Mouse (Mus musculus) embryo, embryonic 11 days (tissue): ENCODE measurements around the gene Serpinh1.

Experiments used
- DNase-seq: peaks from one replicate; pipeline ENCODE4 v3.0.0-alpha.2; 2015

The Serpinh1 gene

DNA sequence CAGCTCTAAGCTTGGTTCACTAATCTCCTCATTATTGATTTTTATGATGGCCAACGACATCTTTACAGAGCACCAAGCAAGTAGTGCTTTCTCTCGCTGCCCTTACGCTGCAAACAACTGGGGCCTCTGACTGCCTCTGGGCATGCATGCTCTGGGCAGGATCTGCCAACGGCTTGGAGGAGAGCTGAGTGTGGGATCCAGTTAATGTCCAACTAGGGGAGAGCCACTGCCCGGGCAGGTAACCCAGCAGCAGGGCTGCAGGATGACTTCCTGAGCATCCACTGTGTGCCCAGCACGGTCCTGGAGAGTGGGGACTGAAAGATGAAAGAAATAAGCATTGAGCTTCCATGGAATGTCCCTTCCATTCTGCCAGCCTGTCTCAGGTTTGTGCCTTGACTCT lies 13.7 kb upstream of the Serpinh1 start:
- no peak for DNase-seq

DNA sequence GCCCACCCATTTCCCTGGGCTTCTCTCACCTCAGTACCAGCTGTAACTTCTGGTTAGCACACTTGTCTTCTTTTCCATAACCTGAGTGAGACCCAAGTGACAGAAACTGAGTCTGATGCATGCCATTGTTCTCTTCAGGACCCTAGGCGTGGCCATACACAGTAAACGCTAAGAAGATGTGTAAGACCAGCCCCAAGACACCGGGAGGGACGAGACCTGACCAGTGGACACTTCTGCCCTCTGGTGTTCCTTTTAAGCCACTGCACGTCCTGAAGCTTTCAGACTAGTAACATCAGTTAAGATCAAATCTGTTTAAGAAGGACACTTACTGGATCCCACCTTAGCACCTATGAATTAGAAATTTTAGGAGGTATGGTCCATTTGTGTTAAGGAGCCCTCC lies 12.0 kb upstream of the Serpinh1 start:
- peak; percentile 89 for DNase-seq

DNA sequence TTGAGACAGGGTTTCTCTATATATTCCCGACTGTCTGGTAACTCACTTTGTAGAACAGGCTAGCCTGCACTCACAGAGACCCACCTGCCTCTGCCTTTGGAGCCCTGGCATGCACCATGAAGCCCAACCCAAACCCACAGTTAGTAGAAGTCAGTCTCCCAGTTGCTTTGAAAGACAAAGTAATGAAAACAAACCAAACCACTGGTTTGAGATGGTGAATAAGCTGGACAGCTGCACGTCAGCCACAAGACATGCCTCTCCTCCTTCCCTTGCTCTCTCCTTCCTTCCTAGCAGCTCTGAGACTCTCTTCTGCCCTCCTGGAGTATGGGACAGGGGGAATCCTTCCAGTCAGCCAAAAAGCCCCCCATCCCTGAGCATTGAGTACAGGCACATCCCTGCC lies 9.1 kb upstream of the Serpinh1 start:
- DNase-seq, result no peak

DNA sequence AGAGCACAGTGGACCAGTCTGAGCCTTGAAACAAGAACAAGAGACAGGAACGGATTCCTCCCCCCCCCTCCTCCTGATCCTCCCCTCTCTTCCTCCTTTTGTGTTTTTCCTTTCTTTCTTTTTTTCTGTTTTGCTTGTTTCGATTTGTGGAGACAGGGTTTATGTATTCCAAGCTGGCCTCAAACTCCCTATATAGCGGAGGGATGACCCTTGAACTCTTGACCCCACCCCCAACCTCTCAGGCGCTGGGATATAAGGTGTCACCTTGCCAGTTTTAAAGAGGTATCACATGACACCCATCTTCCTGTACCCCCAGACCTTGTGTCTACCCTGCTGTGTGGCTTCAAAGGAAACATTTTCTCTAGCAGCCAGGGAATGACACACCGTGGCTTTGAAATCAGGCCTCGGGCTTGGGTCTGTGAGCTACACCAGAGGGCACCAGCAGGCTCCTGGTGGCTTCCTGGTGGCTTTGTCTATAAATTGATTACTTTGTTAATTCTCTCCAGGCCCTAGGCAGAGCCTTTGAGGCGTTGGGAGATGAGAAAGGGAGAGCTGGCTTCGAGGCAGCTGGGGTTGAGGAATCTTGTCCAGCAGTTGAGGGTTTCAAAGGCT lies 7.9 kb upstream of the Serpinh1 start:
- DNase-seq, result peak; percentile 56

DNA sequence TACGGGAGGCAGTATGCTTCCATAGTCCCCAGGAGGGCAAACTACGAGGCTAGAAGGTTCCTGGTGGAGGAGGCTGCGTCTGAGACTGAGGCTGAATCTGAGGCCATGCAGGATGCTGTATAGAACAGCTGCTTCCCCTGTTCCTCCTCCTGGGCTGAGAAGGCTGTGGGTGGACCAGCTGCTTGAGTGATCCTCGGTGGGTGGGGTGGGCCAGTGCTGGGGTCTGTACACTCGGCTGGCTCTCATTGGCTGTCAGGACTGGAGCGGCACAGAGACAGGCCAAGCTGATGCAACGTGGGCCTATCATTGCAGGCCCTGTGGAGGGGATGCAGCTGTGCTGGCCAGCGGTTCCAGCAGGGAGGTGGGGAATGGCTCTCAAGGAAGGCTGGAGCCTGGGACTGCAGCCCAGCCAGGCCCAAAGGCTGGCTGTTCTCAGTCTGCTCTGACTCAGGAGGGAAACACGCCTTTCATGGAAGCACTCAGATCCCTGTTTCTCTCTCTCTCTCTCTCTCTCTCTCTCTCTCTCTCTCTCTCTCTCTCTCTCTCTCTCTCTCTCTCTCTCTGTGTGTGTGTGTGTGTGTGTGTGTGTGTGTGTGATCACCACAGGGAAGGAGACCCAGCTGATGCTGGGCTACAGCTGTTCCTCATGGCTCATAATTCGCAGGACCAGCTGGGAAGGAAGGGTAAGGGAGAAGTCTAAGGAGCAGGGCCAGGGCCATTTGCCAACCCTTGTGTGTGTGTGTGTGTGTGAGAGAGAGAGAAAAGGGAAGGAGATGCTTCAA lies 7.2 kb upstream of the Serpinh1 start:
- peak; percentile 95 for DNase-seq

DNA sequence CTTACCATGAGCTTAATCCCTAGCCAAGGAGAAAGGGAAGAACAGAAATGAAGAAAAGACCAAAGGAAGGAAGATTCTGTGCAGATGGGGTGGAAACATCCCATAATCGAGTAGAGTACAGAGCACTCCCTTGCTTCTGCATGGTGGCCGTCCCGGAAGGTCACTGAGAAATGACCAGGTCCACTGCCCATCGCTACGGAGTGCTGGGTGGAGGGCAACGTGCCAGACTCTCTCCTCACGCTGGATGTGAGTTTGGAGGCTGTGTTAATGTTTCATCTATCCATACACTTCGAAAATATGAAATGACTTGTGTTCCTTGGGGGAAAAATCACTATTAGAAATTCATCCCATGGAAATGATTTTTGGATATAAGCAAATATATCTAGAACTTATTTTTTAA lies 5.3 kb upstream of the Serpinh1 start:
- no peak for DNase-seq

DNA sequence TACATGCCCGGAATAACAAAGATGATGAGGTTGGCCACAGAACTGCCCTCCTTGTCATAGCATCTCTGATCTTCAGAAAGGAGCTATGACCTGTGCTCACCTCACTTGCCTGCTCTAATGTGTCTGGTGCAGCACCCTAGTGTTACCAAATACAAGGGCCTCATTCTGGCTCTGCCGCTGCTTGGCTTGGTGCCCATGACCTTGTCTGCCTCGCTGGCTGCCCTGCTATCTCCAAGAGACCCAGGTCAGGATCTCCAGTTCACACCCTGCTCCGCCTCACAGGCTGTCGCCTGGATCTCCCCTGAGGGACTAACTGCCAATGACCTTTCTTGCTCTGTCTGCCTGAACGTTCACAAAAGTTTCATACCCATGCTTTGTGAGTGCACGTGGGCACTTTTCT lies 4.2 kb upstream of the Serpinh1 start:
- no peak for DNase-seq

DNA sequence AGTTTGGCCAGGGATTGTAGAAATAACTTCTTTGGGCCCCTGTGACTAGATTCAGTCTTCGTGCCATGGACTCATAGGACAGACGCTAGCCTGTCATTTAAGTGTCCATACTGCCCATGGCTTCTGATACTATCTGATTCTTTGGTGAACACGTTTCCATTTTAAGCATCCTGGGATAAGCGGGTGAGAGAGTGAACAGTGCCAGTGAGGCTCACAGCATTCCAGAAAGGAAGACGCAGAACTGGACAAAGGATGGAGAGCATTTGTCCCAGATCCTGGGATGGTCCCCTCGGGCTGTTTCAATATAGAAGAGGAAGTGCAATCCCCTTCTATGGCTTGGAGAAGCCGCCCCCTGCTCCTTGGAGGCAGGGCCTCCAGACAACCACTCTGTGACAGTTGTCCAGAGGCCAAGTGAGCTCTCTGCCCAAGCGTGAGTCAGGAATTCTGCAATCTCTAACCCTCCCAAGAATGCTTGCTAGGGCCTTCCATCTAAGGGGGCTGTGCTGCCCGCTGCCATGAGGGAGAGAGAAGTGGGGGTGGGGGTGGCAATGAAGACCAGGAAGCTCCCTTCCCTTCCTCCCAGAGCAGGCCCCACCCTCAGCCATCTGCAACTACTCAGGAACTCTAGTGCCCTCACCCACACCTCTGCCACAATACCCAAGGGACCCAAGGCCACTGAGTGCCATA lies 3.3 kb upstream of the Serpinh1 start:
- peak; percentile 39 for DNase-seq

DNA sequence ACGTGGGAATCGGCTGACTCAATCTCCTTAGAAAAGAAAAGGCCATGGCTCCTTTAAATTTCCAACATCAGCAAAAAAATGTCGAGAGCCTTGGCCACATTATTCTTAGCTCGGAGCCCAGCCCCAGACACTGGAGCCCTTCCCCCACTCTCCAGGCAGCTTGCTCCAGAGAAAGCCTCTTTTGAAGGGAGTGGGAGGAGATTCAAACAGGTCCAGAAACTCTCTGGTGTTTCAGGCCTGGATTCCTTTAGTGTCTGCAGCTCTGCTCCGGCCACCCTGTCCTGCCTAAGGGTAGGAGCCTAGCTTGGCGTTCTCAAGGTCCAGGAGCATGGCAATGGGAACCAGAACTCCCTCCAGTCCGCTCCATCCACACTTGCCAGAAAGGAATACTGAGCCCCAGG lies 2.7 kb upstream of the Serpinh1 start:
- DNase-seq, result peak; percentile 93

DNA sequence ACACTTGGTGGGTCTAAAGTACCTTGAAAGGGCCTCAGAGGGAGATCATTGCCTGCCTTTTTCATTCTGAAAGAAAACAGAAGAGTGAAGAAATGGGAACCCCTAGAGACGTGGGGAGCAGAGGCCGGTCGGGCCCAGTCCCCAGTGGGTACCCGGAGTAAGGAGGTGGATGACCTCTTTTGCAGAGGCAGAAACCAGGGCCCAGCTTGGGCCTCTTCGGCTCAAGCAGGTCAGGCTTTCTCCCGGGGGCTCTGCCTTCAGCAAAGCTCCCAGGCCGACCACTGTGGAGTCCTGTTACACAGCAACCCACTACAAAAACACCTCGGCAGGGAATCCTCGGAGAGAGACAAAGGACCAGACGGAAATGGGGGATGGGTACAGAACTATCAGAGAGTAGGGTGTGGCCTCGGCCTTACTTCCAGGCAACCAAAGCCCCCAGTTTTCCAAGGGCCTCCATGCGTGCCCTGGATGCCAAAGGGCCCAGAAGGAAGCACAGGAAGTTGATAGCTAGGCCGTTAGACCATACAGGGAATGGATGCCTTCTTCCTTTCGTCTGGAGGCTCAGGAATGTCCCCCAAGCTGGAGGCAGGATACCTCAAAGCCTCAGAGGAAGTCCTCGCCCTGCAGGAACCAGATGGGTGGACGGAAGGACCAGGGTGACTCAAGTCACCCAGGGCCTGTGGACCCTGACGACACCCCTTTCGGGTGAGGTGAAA lies 1.1 kb downstream of the Serpinh1 start:
- DNase-seq, result peak; percentile 89

DNA sequence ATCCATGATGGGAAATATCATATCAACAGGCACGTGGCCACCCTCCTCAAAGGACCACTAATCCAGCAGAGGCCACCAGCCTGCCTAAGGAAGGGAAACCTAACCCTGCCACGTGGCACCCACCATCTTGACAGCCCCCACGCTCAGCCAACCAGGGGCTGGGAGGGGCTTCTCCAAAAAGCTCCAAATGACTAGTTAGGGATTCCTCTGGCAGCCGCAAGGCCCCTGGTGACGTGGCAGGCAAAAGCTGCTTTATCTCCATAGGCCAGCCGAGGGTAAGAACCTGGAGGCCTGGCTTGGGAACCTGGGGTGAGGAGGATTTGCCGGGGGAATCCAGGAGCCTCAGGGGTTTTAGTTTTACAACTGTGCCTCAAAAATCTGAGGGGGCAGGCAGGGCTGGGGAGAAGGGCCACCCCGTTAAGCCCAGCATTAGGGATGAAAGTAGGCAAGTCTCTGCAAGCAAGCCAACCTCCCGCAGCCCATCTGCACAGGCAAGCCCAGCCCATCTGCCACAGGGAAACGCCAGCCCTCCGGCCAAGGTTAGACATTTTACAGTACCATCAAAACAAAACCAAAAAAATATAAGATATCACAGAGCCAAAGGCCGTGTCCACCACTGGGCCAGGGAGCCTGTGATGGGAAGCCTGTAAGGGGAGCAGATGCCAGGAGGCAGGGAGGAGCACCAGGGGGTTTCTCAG lies 1.8 kb downstream of the Serpinh1 start:
- peak; percentile 69 for DNase-seq

DNA sequence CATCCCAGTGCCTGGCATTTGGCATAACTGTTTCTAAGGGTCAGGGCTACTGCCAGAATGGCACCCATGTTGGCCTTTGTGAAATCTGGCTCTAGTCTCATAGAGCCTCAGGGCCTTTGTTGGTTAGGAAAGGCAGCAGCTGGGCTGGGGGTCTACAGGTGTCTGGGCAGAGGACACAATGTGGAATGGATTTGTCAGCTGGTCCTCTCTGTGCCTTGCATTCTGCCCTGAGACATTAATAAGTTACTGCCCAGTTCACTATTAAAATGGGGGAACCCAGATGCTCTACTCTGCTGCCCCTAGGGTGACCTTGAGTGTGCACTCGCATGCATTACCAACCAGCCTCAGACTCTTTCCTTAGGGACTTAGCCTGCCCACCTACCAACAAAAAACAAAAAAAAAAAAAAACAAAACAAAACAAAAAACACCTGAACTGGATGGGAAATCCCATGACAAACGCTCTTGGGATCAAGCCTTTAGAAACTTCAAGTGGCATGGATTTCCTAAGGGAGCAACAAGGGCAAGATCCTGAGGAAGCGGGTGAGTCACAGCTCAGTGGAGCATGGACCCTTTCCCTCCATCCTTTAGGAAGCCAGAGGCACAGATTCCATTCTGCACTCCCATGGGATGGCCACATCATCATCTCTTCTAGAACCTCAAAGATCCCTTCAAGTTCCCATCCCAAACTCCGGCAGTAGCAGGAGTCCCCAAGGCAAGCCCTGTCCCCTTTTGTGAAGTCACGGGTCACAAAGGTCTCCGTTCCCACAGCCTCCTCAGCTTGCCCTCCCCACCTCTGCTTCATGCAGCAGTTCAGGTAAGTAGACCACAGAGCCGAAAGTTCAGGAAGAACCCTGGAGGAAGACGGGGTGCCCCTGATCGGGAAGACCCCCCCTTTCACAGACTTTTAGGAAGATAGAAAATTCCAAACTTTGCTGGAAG lies 3.0 kb downstream of the Serpinh1 start:
- DNase-seq, result no peak

DNA sequence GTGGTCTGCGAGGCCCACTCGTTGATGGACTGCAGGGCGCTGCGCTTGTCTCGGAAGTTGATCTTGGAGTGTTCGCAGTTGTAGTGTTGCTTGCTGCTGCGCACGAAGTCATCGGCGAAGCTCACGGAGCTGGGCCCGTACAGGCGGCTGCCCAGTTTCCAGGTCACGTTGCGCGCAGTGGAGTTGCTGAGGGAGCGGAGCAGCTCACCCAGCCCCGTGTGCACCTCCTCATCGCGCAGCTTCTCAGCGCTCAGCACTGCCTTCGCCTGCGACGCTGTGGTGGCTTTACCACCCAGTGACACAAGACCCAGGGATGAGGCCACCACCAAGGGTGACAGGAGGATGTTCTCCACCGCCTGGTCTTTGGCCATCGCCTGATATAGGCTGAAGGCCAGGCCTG lies 4.2 kb downstream of the Serpinh1 start:
- DNase-seq, result no peak

DNA sequence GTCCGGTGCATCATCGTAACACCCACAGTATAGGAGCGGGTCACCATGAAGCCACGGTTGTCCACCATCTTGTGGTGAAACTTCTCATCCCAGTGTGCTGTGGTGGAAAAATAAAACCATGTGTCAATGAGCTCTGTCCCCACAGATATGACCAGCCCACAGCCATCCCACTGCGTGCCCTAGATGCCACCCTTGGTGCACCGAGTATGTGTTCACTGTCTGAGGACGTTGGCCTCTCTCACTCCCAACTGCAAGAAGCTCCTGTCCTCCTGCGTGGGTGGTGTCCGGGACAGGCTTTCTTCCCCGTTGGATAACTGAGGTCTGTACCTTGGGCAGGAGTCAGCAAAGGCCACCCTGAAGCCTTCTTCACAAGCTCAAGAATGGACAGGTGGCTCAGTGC lies 5.8 kb downstream of the Serpinh1 start:
- no peak for DNase-seq

DNA sequence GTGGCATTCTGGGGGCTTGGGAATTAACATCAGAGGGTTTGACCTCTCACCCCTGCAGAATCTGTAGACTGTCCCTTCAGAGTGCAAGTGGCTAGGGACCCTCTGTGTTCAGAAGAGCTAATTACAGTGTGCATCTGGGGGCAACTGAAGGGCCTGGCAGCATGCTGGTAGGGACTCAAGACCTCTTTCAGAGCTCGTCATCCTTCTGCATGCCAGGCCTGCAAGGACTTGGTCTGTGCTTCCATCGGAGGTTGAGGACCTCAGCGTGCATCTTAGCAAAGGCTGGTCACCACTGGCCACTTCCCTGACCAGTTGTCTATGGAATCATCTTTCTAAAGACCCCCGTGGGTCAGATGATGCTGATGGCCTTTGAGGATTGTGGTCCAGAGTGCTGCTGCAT lies 9.5 kb downstream of the Serpinh1 start:
- no peak for DNase-seq

DNA sequence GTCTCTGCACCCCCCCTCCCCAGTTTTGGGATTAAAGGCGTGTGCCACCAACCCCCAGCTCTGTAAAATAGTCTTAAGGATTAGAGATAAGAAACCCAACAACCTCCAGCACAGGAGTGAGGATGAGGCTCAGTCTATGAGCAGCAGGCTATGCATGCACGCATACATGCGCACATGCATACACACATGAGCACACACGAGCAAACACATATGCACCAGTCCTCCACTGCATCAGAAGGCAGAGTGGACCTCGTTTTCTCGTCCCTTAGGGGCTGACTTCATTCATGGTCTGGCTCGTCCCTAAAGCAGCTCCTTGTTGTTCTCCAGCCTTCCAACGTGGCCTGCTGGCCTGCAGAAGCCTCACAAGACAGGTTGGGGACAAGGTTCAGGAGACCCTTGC lies 12.3 kb downstream of the Serpinh1 start:
- DNase-seq, result no peak

DNA sequence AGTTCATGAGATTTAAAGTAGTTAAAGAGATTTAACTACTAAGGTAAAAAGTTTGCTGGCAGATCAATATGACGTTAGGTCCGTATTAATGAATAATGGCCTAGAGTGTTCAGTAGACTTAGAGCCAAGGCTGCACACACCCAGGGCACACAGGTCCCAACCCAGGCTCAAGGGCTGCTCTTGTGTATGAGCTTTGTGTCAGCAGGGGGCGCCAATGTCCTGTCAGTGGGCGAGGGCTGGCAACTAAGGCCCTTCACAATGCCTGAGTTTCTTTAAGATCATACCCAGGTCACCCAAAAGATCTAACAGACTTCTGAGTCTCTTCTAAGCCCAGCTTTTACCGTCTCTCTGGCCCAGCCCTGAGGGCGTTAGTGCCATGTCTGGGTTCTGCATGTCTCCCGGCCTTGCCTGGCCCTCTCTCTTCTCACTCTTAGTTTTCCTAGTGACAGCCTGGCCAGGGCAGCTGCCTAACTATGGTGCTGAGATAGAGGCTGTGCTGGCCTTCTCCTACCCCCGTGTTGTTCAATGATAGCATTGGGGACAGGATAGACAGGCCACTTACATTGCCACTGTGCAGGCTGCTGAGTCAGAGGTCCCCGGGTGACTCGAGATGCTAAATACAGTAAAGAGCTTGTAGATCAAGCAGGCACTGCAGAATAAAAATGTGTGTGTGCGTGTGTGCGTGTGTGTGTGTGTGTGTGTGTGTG lies 20.1 kb downstream of the Serpinh1 start:
- DNase-seq, result peak; percentile 90

DNA sequence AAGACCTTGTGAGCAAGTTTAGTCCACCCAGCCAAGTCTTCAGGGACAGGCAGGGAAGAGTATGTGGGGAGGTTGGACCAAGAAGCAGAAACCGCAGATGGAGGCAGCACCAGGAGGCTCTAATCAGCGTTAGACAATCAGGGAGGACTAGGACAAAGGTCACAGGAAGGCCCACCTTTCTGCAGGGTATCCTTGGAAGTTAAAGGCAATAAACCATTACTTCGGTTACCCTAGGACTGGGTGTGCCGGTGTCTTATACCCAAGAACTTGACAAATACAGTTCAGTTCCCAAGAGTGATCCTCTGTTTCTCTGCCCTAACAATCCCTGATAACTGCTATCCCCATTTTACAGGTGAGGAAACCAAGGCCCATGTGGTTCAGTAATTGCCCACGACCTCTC lies 23.0 kb downstream of the Serpinh1 start:
- DNase-seq, result no peak

DNA sequence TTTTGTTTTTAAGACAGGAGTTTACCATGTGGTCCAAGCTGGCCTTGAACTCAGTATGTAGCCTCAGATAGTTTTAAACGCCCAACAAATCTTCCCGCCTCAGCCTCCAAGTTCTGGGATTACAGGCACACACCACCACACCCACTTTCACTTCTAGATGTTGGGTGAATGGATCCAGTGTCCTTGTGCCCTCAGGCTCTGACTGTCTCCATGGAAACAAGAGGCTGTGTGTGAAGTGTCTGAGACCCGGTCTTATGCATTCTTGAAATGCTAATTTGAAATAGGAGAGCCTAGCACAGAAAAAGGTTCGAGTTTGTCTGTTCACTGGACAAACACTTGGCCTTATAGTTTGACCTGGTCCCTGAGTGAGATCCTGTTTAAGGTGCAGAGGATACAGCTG lies 24.2 kb downstream of the Serpinh1 start:
- DNase-seq, result peak; percentile 58

DNA sequence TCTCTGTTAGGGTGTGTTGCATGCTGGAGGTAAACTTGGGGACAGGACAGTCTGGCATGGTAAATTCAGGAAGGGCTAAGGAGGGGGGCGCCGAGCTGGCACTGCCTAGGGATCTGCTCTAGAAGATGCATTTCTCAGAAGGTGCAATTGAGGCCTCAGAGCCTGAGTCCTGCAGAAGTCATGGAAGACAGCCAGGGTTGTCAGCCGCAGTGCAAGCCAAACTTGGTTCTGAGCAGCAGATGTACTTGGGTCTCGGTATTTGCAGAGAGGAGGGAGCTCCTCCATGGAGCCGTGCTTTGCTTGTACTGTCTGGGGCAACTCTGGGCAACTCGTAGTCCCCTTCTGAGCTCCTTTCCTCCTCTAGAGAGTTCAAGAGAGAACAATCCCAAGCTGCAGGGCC lies 26.9 kb downstream of the Serpinh1 start:
- no peak for DNase-seq

DNA sequence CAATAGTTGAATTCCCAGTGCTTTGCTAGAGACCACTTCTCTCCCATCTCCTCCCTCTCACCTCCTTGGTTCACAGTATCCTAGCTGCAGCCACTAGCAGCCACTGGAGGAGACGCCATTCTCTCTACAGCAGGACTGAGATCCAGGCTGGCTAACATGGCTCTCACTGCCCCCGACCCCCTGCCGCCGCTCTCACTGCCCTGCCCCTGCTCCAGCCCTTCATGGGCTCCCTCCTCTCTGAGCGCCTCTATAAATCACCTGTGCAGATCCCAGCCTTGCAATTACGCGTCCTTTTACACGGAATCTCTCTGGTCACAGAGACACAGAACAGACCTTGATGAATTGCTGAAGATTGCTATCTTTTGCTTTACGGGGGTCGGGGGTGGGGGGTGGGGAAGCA lies 28.2 kb downstream of the Serpinh1 start:
- DNase-seq, result peak; percentile 40
